Mouse (Mus musculus): ENCODE data around the gene Mtmr11. TPM values are rescaled to one million over a fixed set of nuclear protein-coding genes. Genes with fewer than 3 reads are reported as not detected.
"Not testable (repeated sequence)": the region's sequence is repeated elsewhere in the genome, so short reads cannot be mapped to it uniquely, and the experiment has no call there.

The Mtmr11 gene
- polyA plus RNA-seq, 1 experiment from 2014 or later: 11.6 TPM

- DNase-seq (ENCODE audit: low spot score) (peak; percentile 92), ATAC-seq (ENCODE audit: low FRiP score) (peak; percentile 94)
- no peaks in the 10 kb centered on the region for H3K9me3 ChIP-seq (ENCODE audit: control insufficient read depth, low read length)
- H3K4me2 ChIP-seq (replicated peaks): peak overlapping the region; percentile 76
- peak overlapping the region; percentile 81 for H3K9ac ChIP-seq
- H3K4me3 ChIP-seq (replicated peaks; ENCODE audit: low read length): peak overlapping the region; percentile 53
- under 1% methylated on average over 50 of the region's 50 CpGs for WGBS
- no peaks in the 10 kb centered on the region for H3K27me3 ChIP-seq (ENCODE audit: control insufficient read depth, insufficient read depth, low read length)
- H3K27ac ChIP-seq: peak overlapping the region; percentile 97
- H3K36me3 ChIP-seq (replicated peaks; ENCODE audit: control insufficient read depth, insufficient read depth): peaks cover 26% of the 10 kb centered on the region
- H3K4me1 ChIP-seq (replicated peaks; ENCODE audit: control insufficient read depth, insufficient read depth, low read length): peaks cover 16% of the 10 kb centered on the region
Measured at GRCm38 (mm10) chr3:96197129-96197749, 35.4 kb downstream of the Mtmr11 start.

DNA sequence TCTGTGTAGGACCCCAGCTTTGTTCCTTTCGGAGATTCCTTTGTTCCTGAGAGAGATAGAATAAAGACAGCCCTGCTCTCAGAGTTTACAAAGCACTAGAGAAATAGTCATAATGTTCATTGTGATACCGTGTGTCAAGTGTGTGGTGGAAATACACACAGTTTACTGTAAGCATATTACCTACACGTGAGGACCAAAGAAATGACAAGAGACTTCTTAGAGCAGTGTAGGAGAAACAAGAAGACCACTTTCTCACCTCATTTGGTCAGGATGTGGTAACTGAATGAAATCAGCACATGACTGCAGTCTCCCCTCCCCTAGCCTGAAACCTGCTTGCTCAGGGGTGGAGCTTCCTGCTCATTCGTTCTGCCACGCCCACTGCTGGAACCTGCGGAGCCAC lies 36.4 kb downstream of the Mtmr11 start:
- H3K9ac ChIP-seq: peak overlapping the region; percentile 81
- H3K4me1 ChIP-seq (replicated peaks; ENCODE audit: control insufficient read depth, insufficient read depth, low read length): peaks cover 16% of the 10 kb centered on the region
- peak; percentile 60 for DNase-seq (ENCODE audit: low spot score)
- ATAC-seq (ENCODE audit: low FRiP score): peak; percentile 32; the same call in 1 of the 2 replicates
- H3K9me3 ChIP-seq (ENCODE audit: control insufficient read depth, low read length): no peaks in the 10 kb centered on the region
- H3K36me3 ChIP-seq (replicated peaks; ENCODE audit: control insufficient read depth, insufficient read depth): peaks cover 17% of the 10 kb centered on the region
- H3K4me3 ChIP-seq (replicated peaks; ENCODE audit: low read length): peak overlapping the region; percentile 53
- H3K27ac ChIP-seq: peak overlapping the region; percentile 44; the same call in 1 of the 2 replicates
- WGBS: 5% methylated on average over 6 of the region's 6 CpGs
- H3K27me3 ChIP-seq (ENCODE audit: control insufficient read depth, insufficient read depth, low read length): no peaks in the 10 kb centered on the region
- H3K4me2 ChIP-seq (replicated peaks): peak overlapping the region; percentile 76

- Histone ChIP-seq H3K4me1 (replicated peaks; ENCODE audit: control insufficient read depth, insufficient read depth, low read length) (peaks cover 16% of the 10 kb centered on the region), H3K36me3 (replicated peaks; ENCODE audit: control insufficient read depth, insufficient read depth) (peaks cover 11% of the 10 kb centered on the region), H3K4me2 (replicated peaks) (peak overlapping the region; percentile 76)
- not testable (repeated sequence) for H3K27ac ChIP-seq; H3K9me3 ChIP-seq (ENCODE audit: control insufficient read depth, low read length); H3K27me3 ChIP-seq (ENCODE audit: control insufficient read depth, insufficient read depth, low read length); ATAC-seq (ENCODE audit: low FRiP score); H3K9ac ChIP-seq; H3K4me3 ChIP-seq (replicated peaks; ENCODE audit: low read length); DNase-seq (ENCODE audit: low spot score)
- 41% methylated on average over 6 of the region's 8 CpGs for WGBS
Measured at GRCm38 (mm10) chr3:96198601-96199251, 36.9 kb downstream of the Mtmr11 start.

DNA sequence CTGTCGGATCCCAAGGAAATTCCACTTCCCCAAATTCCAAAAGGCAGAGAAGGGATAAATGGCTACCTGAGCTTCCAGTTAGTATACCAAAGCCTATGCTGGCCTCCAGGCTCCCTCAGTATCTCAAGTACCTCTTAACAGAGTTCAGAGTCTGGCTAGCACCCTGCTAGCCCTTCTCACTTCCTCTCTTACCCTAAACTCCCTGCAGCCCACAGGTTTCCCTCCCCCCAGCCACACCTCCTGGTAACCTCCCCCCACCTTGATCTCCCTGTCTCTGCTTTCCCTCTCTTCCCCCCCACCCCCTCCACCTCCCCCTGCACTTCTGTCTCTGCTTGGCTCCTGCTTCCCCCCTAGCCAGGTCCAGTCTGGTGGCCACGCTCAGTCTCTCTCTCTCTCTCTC lies 37.9 kb downstream of the Mtmr11 start:
- ATAC-seq (ENCODE audit: low FRiP score) (no peak), DNase-seq (ENCODE audit: low spot score) (no peak)
- Histone ChIP-seq H3K9me3 (ENCODE audit: control insufficient read depth, low read length) (no peaks in the 10 kb centered on the region), H3K9ac (no peak overlapping the region), H3K27me3 (ENCODE audit: control insufficient read depth, insufficient read depth, low read length) (no peaks in the 10 kb centered on the region), H3K27ac (no peak overlapping the region), H3K36me3 (replicated peaks; ENCODE audit: control insufficient read depth, insufficient read depth) (peaks cover 1% of the 10 kb centered on the region; the same call in 1 of the 2 replicates), H3K4me2 (replicated peaks) (no peak overlapping the region), H3K4me3 (replicated peaks; ENCODE audit: low read length) (no peak overlapping the region), H3K4me1 (replicated peaks; ENCODE audit: control insufficient read depth, insufficient read depth, low read length) (peaks cover 16% of the 10 kb centered on the region)
- WGBS: 76% methylated on average over 2 of the region's 2 CpGs

GRCm38 (mm10) chr3:96207819-96208218 lies 46.0 kb downstream of the Mtmr11 start:
- no peak for DNase-seq (ENCODE audit: low spot score)

GRCm38 (mm10) chr3:96209242-96209641 lies 47.4 kb downstream of the Mtmr11 start:
- 23% methylated on average over 15 of the region's 15 CpGs for WGBS
- no peak for DNase-seq (ENCODE audit: low spot score)
- Histone ChIP-seq H3K9me3 (ENCODE audit: control insufficient read depth, low read length) (no peaks in the 10 kb centered on the region), H3K36me3 (replicated peaks; ENCODE audit: control insufficient read depth, insufficient read depth) (no peaks in the 10 kb centered on the region), H3K4me2 (replicated peaks) (no peak overlapping the region), H3K9ac (no peak overlapping the region), H3K4me3 (replicated peaks; ENCODE audit: low read length) (no peak overlapping the region), H3K27me3 (ENCODE audit: control insufficient read depth, insufficient read depth, low read length) (no peaks in the 10 kb centered on the region), H3K4me1 (replicated peaks; ENCODE audit: control insufficient read depth, insufficient read depth, low read length) (no peaks in the 10 kb centered on the region), H3K27ac (no peak overlapping the region)
- no peak for ATAC-seq (ENCODE audit: low FRiP score)

More at GRCm38 (mm10) chr3:96207819-96208218, 46.0 kb downstream of the Mtmr11 start:
- no peaks in the 10 kb centered on the region for H3K36me3 ChIP-seq (replicated peaks; ENCODE audit: control insufficient read depth, insufficient read depth)
- ATAC-seq (ENCODE audit: low FRiP score): no peak
- no peak overlapping the region for H3K4me2 ChIP-seq (replicated peaks)
- no peaks in the 10 kb centered on the region for H3K9me3 ChIP-seq (ENCODE audit: control insufficient read depth, low read length)
- WGBS: 88% methylated on average over 3 of the region's 3 CpGs
- no peak overlapping the region for H3K9ac ChIP-seq
- no peak overlapping the region for H3K27ac ChIP-seq
- H3K4me1 ChIP-seq (replicated peaks; ENCODE audit: control insufficient read depth, insufficient read depth, low read length): no peaks in the 10 kb centered on the region
- no peaks in the 10 kb centered on the region for H3K27me3 ChIP-seq (ENCODE audit: control insufficient read depth, insufficient read depth, low read length)
- no peak overlapping the region for H3K4me3 ChIP-seq (replicated peaks; ENCODE audit: low read length)

DNA sequence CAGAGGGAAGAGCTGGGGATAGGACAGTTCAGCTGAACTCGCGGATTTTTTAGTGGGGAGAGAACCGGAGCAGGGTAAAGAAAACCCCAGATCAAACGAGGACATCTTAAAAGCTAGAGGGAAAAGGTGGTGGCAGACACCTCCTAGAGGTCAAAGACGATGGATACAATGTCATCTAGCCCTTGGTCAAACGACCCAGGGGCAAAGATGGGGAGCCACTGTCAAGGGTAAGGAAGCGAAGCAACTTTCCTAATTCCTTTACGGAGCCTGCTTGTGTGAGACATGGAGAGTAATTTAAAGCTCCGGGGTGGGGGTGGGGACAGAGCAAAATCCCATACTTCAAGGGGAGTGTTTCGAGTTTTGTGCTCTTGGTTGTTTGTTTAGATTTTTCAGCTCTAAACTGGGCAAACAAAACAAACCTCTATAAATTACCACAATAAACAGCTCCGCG lies 57.4 kb downstream of the Mtmr11 start:
- ATAC-seq (ENCODE audit: low FRiP score) (peak; percentile 15; the same call in 1 of the 2 replicates), DNase-seq (ENCODE audit: low spot score) (no peak)
- H3K4me3 ChIP-seq (replicated peaks; ENCODE audit: low read length): peak overlapping the region; percentile 54
- WGBS: under 1% methylated on average over 12 of the region's 12 CpGs
- peak overlapping the region; percentile 78 for H3K9ac ChIP-seq
- no peaks in the 10 kb centered on the region for H3K36me3 ChIP-seq (replicated peaks; ENCODE audit: control insufficient read depth, insufficient read depth)
- peak overlapping the region; percentile 89 for H3K4me2 ChIP-seq (replicated peaks)
- H3K27ac ChIP-seq: peak overlapping the region; percentile 96
- H3K27me3 ChIP-seq (ENCODE audit: control insufficient read depth, insufficient read depth, low read length): no peaks in the 10 kb centered on the region
- peaks cover 29% of the 10 kb centered on the region for H3K4me1 ChIP-seq (replicated peaks; ENCODE audit: control insufficient read depth, insufficient read depth, low read length)
- no peaks in the 10 kb centered on the region for H3K9me3 ChIP-seq (ENCODE audit: control insufficient read depth, low read length)

DNA sequence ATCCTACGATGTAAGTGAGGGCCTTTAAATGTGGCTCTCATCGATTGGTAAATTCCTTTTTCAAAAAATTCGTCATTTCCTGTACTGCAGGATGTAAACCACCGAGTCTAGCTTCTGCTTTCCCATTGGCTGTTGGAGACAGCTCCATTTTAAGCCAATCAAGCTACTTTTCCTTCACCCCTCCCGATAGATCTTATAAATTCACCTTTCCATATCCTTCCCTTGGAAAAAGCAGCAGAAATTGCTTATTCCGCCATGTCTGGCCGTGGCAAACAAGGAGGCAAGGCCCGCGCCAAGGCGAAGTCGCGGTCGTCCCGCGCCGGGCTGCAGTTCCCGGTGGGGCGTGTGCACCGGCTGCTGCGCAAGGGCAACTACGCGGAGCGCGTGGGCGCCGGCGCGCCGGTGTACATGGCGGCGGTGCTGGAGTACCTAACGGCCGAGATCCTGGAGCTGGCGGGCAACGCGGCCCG lies 57.9 kb downstream of the Mtmr11 start, which contains the start of the genes Bola1 and Hist2h2ab:
TSS of gene Bola1 (minus strand) at position 49 of the 470 bp plus-strand sequence.
TSS of gene Hist2h2ab (plus strand) at position 205 of the 470 bp plus-strand sequence.
- Histone ChIP-seq H3K9me3 (ENCODE audit: control insufficient read depth, low read length) (no peaks in the 10 kb centered on the region), H3K4me2 (replicated peaks) (peak within 1 kb of the TSS; percentile 89), H3K4me3 (replicated peaks; ENCODE audit: low read length) (peak within 1 kb of the TSS; percentile 54), H3K4me1 (replicated peaks; ENCODE audit: control insufficient read depth, insufficient read depth, low read length) (peaks cover 29% of the 10 kb centered on the region), H3K9ac (peak within 1 kb of the TSS; percentile 78), H3K27me3 (ENCODE audit: control insufficient read depth, insufficient read depth, low read length) (no peaks in the 10 kb centered on the region), H3K27ac (peak within 1 kb of the TSS; percentile 96), H3K36me3 (replicated peaks; ENCODE audit: control insufficient read depth, insufficient read depth) (no peaks in the 10 kb centered on the region)
- DNase-seq (ENCODE audit: low spot score): peak; percentile 89
- ATAC-seq (ENCODE audit: low FRiP score): peak; percentile 94
- under 1% methylated on average over 37 of the region's 37 CpGs for WGBS

DNA sequence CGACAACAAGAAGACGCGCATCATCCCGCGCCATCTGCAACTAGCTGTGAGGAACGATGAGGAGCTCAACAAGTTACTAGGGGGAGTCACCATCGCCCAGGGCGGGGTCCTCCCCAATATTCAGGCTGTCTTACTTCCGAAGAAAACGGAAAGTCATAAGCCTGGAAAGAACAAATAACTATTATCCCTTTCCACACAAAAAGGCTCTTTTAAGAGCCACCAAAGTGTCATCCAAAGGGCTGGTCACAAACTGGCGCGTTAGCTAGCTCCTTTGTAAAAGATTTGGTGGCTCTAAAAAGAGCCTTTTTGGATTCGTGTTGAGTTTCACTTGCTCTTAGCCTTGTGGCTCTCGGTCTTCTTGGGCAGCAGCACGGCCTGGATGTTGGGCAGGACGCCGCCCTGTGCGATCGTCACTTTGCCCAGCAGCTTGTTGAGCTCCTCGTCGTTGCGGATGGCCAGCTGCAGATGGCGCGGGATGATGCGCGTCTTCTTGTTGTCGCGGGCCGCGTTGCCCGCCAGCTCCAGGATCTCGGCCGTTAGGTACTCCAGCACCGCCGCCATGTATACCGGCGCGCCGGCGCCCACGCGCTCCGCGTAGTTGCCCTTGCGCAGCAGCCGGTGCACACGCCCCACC lies 58.4 kb downstream of the Mtmr11 start:
- Histone ChIP-seq H3K27ac (peak overlapping the region; percentile 96), H3K4me3 (replicated peaks; ENCODE audit: low read length) (peak overlapping the region; percentile 54), H3K4me2 (replicated peaks) (peak overlapping the region; percentile 89), H3K4me1 (replicated peaks; ENCODE audit: control insufficient read depth, insufficient read depth, low read length) (peaks cover 29% of the 10 kb centered on the region), H3K9ac (peak overlapping the region; percentile 78)
- H3K9me3 ChIP-seq (ENCODE audit: control insufficient read depth, low read length); H3K27me3 ChIP-seq (ENCODE audit: control insufficient read depth, insufficient read depth, low read length); H3K36me3 ChIP-seq (replicated peaks; ENCODE audit: control insufficient read depth, insufficient read depth): not testable (repeated sequence)
- under 1% methylated on average over 29 of the region's 47 CpGs for WGBS
- DNase-seq (ENCODE audit: low spot score) (peak; percentile 32), ATAC-seq (ENCODE audit: low FRiP score) (0 out of 2 replicates have a peak, but pooled peaks have one; percentile 5)
